Mouse (Mus musculus): ENCODE measurements around the gene Lpcat3. TPM values are rescaled to one million over a fixed set of nuclear protein-coding genes. Genes with fewer than 3 reads are reported as not detected.

Lpcat3 gene
- total and polyA plus RNA-seq, 3 experiments = 95.7 to 198 (median 147) TPM

GRCm38 (mm10) chr6:124718703-124719102, 55.9 kb downstream of the Lpcat3 start:
- Histone ChIP-seq H3K27me3 (ENCODE audit: insufficient read depth, low read length) (no peaks in the 10 kb centered on the region), H3K4me3 (ENCODE audit: low read depth, low read length) (peak overlapping the region; percentile 69; the same call in 1 of the 2 replicates), H3K4me1 (ENCODE audit: insufficient read depth, low read depth, low read length) (peaks cover 94% of the 10 kb centered on the region), H3K36me3 (replicated peaks) (peaks cover 91% of the 10 kb centered on the region), H3K9me3 (replicated peaks) (no peaks in the 10 kb centered on the region)
- no peak for TF ChIP-seq CTCF (IDR thresholded peaks at IDR 0.05; ENCODE audit: low read depth, low read length)
- no peak for TF ChIP-seq POLR2AphosphoS5 (IDR thresholded peaks at IDR 0.05; ENCODE audit: insufficient replicate concordance, low read depth, low read length)
- no peak for ATAC-seq (ENCODE audit: extremely low read depth, insufficient number of reproducible peaks, low FRiP score, poor library complexity, severe bottlenecking)
- no peak for DNase-seq (ENCODE audit: low spot score)

GRCm38 (mm10) chr6:124719354-124719978, 56.6 kb downstream of the Lpcat3 start:
- no peaks in the 10 kb centered on the region for H3K27me3 ChIP-seq (ENCODE audit: insufficient read depth, low read length)
- H3K9me3 ChIP-seq (replicated peaks) = no peaks in the 10 kb centered on the region
- H3K4me3 ChIP-seq (ENCODE audit: low read depth, low read length) = peak overlapping the region; percentile 69; the same call in 1 of the 2 replicates
- H3K36me3 ChIP-seq (replicated peaks) = peaks cover 91% of the 10 kb centered on the region
- peak; percentile 59 for ATAC-seq (ENCODE audit: extremely low read depth, insufficient number of reproducible peaks, low FRiP score, poor library complexity, severe bottlenecking)
- H3K4me1 ChIP-seq (ENCODE audit: insufficient read depth, low read depth, low read length) = peaks cover 93% of the 10 kb centered on the region
- no peak for TF ChIP-seq CTCF (IDR thresholded peaks at IDR 0.05; ENCODE audit: low read depth, low read length)
- DNase-seq (ENCODE audit: low spot score) = no peak

- no peak for TF ChIP-seq POLR2AphosphoS5 (IDR thresholded peaks at IDR 0.05; ENCODE audit: insufficient replicate concordance, low read depth, low read length)
- TF ChIP-seq GATA1 (IDR thresholded peaks at IDR 0.05; ENCODE audit: borderline replicate concordance, low read length) = no peak
- TF ChIP-seq TAL1 (conservative IDR thresholded peaks at IDR 0.05; ENCODE audit: low read depth, low read length) = no peak
- no peak for TF ChIP-seq CTCF (IDR thresholded peaks at IDR 0.05; ENCODE audit: low read depth, low read length)
- TF ChIP-seq GATA2 (IDR thresholded peaks at IDR 0.05; ENCODE audit: borderline replicate concordance, low read depth, low read length) = no peak
- Histone ChIP-seq H3K4me3 (ENCODE audit: low read depth, low read length) (peak overlapping the region; percentile 8; the same call in 1 of the 2 replicates), H3K36me3 (replicated peaks) (peaks cover 91% of the 10 kb centered on the region), H3K9me3 (replicated peaks) (no peaks in the 10 kb centered on the region), H3K27me3 (ENCODE audit: insufficient read depth, low read length) (no peaks in the 10 kb centered on the region), H3K4me1 (ENCODE audit: insufficient read depth, low read depth, low read length) (peaks cover 93% of the 10 kb centered on the region)
- ATAC-seq (ENCODE audit: extremely low read depth, insufficient number of reproducible peaks, low FRiP score, poor library complexity, severe bottlenecking) (no peak), DNase-seq (ENCODE audit: low spot score) (no peak)
Observed at GRCm38 (mm10) chr6:124720904-124721303, 58.1 kb downstream of the Lpcat3 start.

GRCm38 (mm10) chr6:124722876-124723473, 60.1 kb downstream of the Lpcat3 start:
- Histone ChIP-seq H3K36me3 (replicated peaks) (peaks cover 89% of the 10 kb centered on the region), H3K27me3 (ENCODE audit: insufficient read depth, low read length) (no peaks in the 10 kb centered on the region), H3K9me3 (replicated peaks) (no peaks in the 10 kb centered on the region), H3K4me1 (ENCODE audit: insufficient read depth, low read depth, low read length) (peaks cover 88% of the 10 kb centered on the region), H3K4me3 (ENCODE audit: low read depth, low read length) (no peak overlapping the region; the same call in 1 of the 2 replicates)
- DNase-seq (ENCODE audit: low spot score) (no peak), ATAC-seq (ENCODE audit: extremely low read depth, insufficient number of reproducible peaks, low FRiP score, poor library complexity, severe bottlenecking) (no peak)
- no peak for TF ChIP-seq POLR2AphosphoS5 (IDR thresholded peaks at IDR 0.05; ENCODE audit: insufficient replicate concordance, low read depth, low read length)
- no peak for TF ChIP-seq CTCF (IDR thresholded peaks at IDR 0.05; ENCODE audit: low read depth, low read length)
- no peak for TF ChIP-seq TAL1 (conservative IDR thresholded peaks at IDR 0.05; ENCODE audit: low read depth, low read length)

GRCm38 (mm10) chr6:124723541-124723940, 60.7 kb downstream of the Lpcat3 start:
- Histone ChIP-seq H3K4me3 (ENCODE audit: low read depth, low read length) (no peak overlapping the region; the same call in 1 of the 2 replicates), H3K4me1 (ENCODE audit: insufficient read depth, low read depth, low read length) (peaks cover 88% of the 10 kb centered on the region), H3K36me3 (replicated peaks) (peaks cover 89% of the 10 kb centered on the region), H3K27me3 (ENCODE audit: insufficient read depth, low read length) (no peaks in the 10 kb centered on the region), H3K9me3 (replicated peaks) (no peaks in the 10 kb centered on the region)
- ATAC-seq (ENCODE audit: extremely low read depth, insufficient number of reproducible peaks, low FRiP score, poor library complexity, severe bottlenecking) (no peak), DNase-seq (ENCODE audit: low spot score) (no peak)
- TF ChIP-seq GATA2 (IDR thresholded peaks at IDR 0.05; ENCODE audit: borderline replicate concordance, low read depth, low read length) (no peak), POLR2AphosphoS5 (IDR thresholded peaks at IDR 0.05; ENCODE audit: insufficient replicate concordance, low read depth, low read length) (no peak), GATA1 (IDR thresholded peaks at IDR 0.05; ENCODE audit: borderline replicate concordance, low read length) (no peak), CTCF (IDR thresholded peaks at IDR 0.05; ENCODE audit: low read depth, low read length) (no peak), TAL1 (conservative IDR thresholded peaks at IDR 0.05; ENCODE audit: low read depth, low read length) (no peak)

- no peak for DNase-seq (ENCODE audit: low spot score)
- Histone ChIP-seq H3K4me1 (ENCODE audit: insufficient read depth, low read depth, low read length) (peaks cover 86% of the 10 kb centered on the region), H3K9me3 (replicated peaks) (no peaks in the 10 kb centered on the region), H3K27me3 (ENCODE audit: insufficient read depth, low read length) (no peaks in the 10 kb centered on the region), H3K36me3 (replicated peaks) (peaks cover 90% of the 10 kb centered on the region), H3K4me3 (ENCODE audit: low read depth, low read length) (peak overlapping the region; percentile 63; the same call in 1 of the 2 replicates)
- peak; percentile 22; the same call in 1 of the 2 replicates for ATAC-seq (ENCODE audit: extremely low read depth, insufficient number of reproducible peaks, low FRiP score, poor library complexity, severe bottlenecking)
- TF ChIP-seq CTCF (IDR thresholded peaks at IDR 0.05; ENCODE audit: low read depth, low read length) (no peak), GATA1 (IDR thresholded peaks at IDR 0.05; ENCODE audit: borderline replicate concordance, low read length) (no peak), GATA2 (IDR thresholded peaks at IDR 0.05; ENCODE audit: borderline replicate concordance, low read depth, low read length) (no peak), TAL1 (conservative IDR thresholded peaks at IDR 0.05; ENCODE audit: low read depth, low read length) (no peak), POLR2AphosphoS5 (IDR thresholded peaks at IDR 0.05; ENCODE audit: insufficient replicate concordance, low read depth, low read length) (no peak)
Observed at GRCm38 (mm10) chr6:124724472-124724871, 61.6 kb downstream of the Lpcat3 start.
